Mouse (Mus musculus) 416B (cell line): Measurements from ENCODE around the gene Lmo4.
A peak's percentile ranks its signal among the peaks of the same experiment; 100 is the strongest.

Experiments
- DNase-seq: peaks from one replicate; pipeline ENCODE4 v3.0.0; 2011; ENCODE audit warnings: low read depth

Lmo4 gene

GRCm38 (mm10) chr3:144204413-144205311 lies at the start of gene Lmo4:
Gene Lmo4, minus strand, starts transcription at chr3:144205220.
- peak; percentile 79 for DNase-seq

GRCm38 (mm10) chr3:144254281-144254680 lies 49.3 kb upstream of the Lmo4 start:
- DNase-seq: no peak

GRCm38 (mm10) chr3:144253018-144253417 lies 48.0 kb upstream of the Lmo4 start:
- no peak for DNase-seq

- DNase-seq: no peak
These were observed 47.1 kb upstream of the Lmo4 start for GRCm38 (mm10) chr3:144252109-144252508.

- DNase-seq: peak; percentile 71
These were observed 37.1 kb upstream of the Lmo4 start for GRCm38 (mm10) chr3:144242025-144242673.

- no peak for DNase-seq
These were observed 36.1 kb upstream of the Lmo4 start for GRCm38 (mm10) chr3:144241161-144241560.

- peak; percentile 31 for DNase-seq
These were observed 33.5 kb upstream of the Lmo4 start for GRCm38 (mm10) chr3:144238482-144238881.

GRCm38 (mm10) chr3:144232347-144233008 lies 27.5 kb upstream of the Lmo4 start:
- no peak for DNase-seq

- peak; percentile 25 for DNase-seq
These were observed 26.9 kb upstream of the Lmo4 start for GRCm38 (mm10) chr3:144231931-144232330.

- DNase-seq: no peak
These were observed 26.4 kb upstream of the Lmo4 start for GRCm38 (mm10) chr3:144231419-144231818.

- DNase-seq: no peak
These were observed 25.0 kb upstream of the Lmo4 start for GRCm38 (mm10) chr3:144230016-144230415.

GRCm38 (mm10) chr3:144229312-144229711 lies 24.3 kb upstream of the Lmo4 start:
- no peak for DNase-seq

GRCm38 (mm10) chr3:144225456-144226240 lies 20.6 kb upstream of the Lmo4 start:
- no peak for DNase-seq

GRCm38 (mm10) chr3:144224594-144224993 lies 19.6 kb upstream of the Lmo4 start:
- no peak for DNase-seq

GRCm38 (mm10) chr3:144223377-144224105 lies 18.5 kb upstream of the Lmo4 start:
- DNase-seq: no peak

- DNase-seq: no peak
These were observed 17.4 kb upstream of the Lmo4 start for GRCm38 (mm10) chr3:144222381-144222780.

GRCm38 (mm10) chr3:144207498-144207897 lies 2.5 kb upstream of the Lmo4 start:
- DNase-seq: peak; percentile 68

GRCm38 (mm10) chr3:144206942-144207341 lies 1.9 kb upstream of the Lmo4 start:
- no peak for DNase-seq

GRCm38 (mm10) chr3:144206261-144206660 lies 1.2 kb upstream of the Lmo4 start:
- DNase-seq: no peak

- DNase-seq: peak; percentile 95
These were observed 532 bp upstream of the Lmo4 start for GRCm38 (mm10) chr3:144205351-144206153.
